Mouse (Mus musculus): ENCODE measurements around the gene St7. TPM values are rescaled to one million over a fixed set of nuclear protein-coding genes. Genes with fewer than 3 reads are reported as not detected.

St7 gene
- polyA plus RNA-seq, 2 experiments, result 29.7 to 33.0 TPM

DNA sequence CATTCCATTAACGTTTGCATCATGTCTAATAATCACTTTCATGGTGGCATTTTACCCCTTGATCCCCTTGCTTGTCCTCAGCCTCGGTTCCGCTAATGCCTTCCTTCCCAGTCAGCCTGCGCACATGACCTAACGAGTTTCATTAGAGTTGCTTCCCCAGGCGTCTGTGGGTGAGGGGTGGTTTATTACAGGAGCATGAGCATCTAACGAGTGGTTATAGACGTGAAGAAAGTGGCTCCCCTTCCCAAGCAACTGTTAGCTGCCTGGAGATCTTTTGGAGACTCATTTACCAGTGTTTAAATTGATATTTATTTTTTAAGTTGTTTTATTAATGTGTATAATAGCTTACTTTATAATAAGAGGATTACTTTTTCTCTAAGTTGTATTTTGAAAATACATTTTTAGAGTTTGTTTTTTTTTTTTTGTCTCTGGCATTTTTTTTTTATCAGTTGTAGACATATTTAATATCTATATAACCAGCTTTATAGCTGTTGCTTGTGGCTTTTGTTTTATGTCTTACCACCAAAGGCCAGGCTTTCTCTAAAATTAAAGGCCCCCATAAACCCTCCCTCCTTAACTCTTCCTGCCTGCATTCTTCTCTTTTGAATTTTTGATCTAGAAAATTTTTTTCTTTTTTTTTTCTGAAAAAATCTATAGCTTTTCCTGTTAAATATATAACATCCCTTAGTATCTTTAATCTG, 78.1 kb downstream of the St7 start:
- Histone ChIP-seq H3K4me3 (replicated peaks; ENCODE audit: low read length) (no peak overlapping the region), H3K9me3 (ENCODE audit: control insufficient read depth, low read length) (no peaks in the 10 kb centered on the region), H3K27me3 (ENCODE audit: control insufficient read depth, insufficient read depth, low read length) (no peaks in the 10 kb centered on the region), H3K4me1 (ENCODE audit: control insufficient read depth, insufficient read depth, low read length) (peaks cover 8% of the 10 kb centered on the region), H3K27ac (replicated peaks; ENCODE audit: low read depth, low read length) (no peak overlapping the region), H3K4me2 (replicated peaks; ENCODE audit: low read depth, low read length, severe bottlenecking) (peak overlapping the region; percentile 15; the same call in 1 of the 2 replicates), H3K9ac (ENCODE audit: low read depth, low read length, severe bottlenecking) (no peak overlapping the region), H3K36me3 (ENCODE audit: control insufficient read depth, insufficient read depth, low read length) (no peaks in the 10 kb centered on the region)
- DNase-seq (ENCODE audit: low spot score) (no peak), ATAC-seq (ENCODE audit: low FRiP score, low read depth) (no peak)
- TF ChIP-seq POLR2A (IDR thresholded peaks at IDR 0.05; ENCODE audit: borderline replicate concordance, extremely low read depth, insufficient read depth, insufficient read length), result no peak
- WGBS, result 7% methylated on average over 8 of the region's 8 CpGs

DNA sequence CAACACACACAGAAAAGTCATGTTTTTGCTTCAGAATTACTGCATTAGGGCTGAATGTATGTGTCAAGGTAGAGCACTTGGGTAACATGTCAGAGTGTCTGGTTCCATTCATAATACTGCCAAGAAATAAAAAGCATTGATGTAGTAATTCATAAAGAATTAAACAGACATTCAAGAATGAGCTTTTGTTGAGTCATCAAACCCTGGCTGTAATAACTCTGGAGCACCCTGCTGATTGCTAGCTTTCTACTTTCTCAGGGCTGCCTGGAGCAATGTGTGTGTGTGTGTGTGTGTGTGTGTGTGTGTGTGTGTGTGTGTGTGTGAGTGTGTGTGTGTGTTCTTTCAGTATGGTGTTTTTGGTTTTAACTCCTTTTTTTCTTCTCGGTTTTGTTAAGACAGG, 78.7 kb downstream of the St7 start:
- 50% methylated on average over 1 of the region's 1 CpGs for WGBS
- no peaks in the 10 kb centered on the region for H3K27me3 ChIP-seq (ENCODE audit: control insufficient read depth, insufficient read depth, low read length)
- peak; percentile 15; the same call in 1 of the 2 replicates for ATAC-seq (ENCODE audit: low FRiP score, low read depth)

GRCm38 (mm10) chr6:17772514-17772913, 79.8 kb downstream of the St7 start:
- H3K27ac ChIP-seq (replicated peaks; ENCODE audit: low read depth, low read length), result no peak overlapping the region
- H3K4me1 ChIP-seq (ENCODE audit: control insufficient read depth, insufficient read depth, low read length), result peaks cover 8% of the 10 kb centered on the region
- no peak overlapping the region for H3K4me2 ChIP-seq (replicated peaks; ENCODE audit: low read depth, low read length, severe bottlenecking)
- ATAC-seq (ENCODE audit: low FRiP score, low read depth), result no peak
- H3K9ac ChIP-seq (ENCODE audit: low read depth, low read length, severe bottlenecking), result no peak overlapping the region
- no peak overlapping the region for H3K4me3 ChIP-seq (replicated peaks; ENCODE audit: low read length)
- TF ChIP-seq POLR2A (IDR thresholded peaks at IDR 0.05; ENCODE audit: borderline replicate concordance, extremely low read depth, insufficient read depth, insufficient read length), result no peak
- no peaks in the 10 kb centered on the region for H3K36me3 ChIP-seq (ENCODE audit: control insufficient read depth, insufficient read depth, low read length)
- no peaks in the 10 kb centered on the region for H3K27me3 ChIP-seq (ENCODE audit: control insufficient read depth, insufficient read depth, low read length)
- DNase-seq (ENCODE audit: low spot score), result no peak
- H3K9me3 ChIP-seq (ENCODE audit: control insufficient read depth, low read length), result no peaks in the 10 kb centered on the region
- WGBS, result 77% methylated on average over 3 of the region's 3 CpGs

More for the DNA sequence above, 78.7 kb downstream of the St7 start:
- Histone ChIP-seq H3K4me3 (replicated peaks; ENCODE audit: low read length) (no peak overlapping the region), H3K4me1 (ENCODE audit: control insufficient read depth, insufficient read depth, low read length) (peaks cover 8% of the 10 kb centered on the region), H3K36me3 (ENCODE audit: control insufficient read depth, insufficient read depth, low read length) (no peaks in the 10 kb centered on the region), H3K9me3 (ENCODE audit: control insufficient read depth, low read length) (no peaks in the 10 kb centered on the region), H3K9ac (ENCODE audit: low read depth, low read length, severe bottlenecking) (no peak overlapping the region), H3K27ac (replicated peaks; ENCODE audit: low read depth, low read length) (no peak overlapping the region), H3K4me2 (replicated peaks; ENCODE audit: low read depth, low read length, severe bottlenecking) (no peak overlapping the region)
- no peak for TF ChIP-seq POLR2A (IDR thresholded peaks at IDR 0.05; ENCODE audit: borderline replicate concordance, extremely low read depth, insufficient read depth, insufficient read length)
- DNase-seq (ENCODE audit: low spot score), result no peak

GRCm38 (mm10) chr6:17776041-17776440, 83.3 kb downstream of the St7 start:
- ATAC-seq (ENCODE audit: low FRiP score, low read depth) (no peak), DNase-seq (ENCODE audit: low spot score) (no peak)
- H3K9ac ChIP-seq (ENCODE audit: low read depth, low read length, severe bottlenecking), result no peak overlapping the region
- no peak overlapping the region for H3K4me3 ChIP-seq (replicated peaks; ENCODE audit: low read length)
- no peaks in the 10 kb centered on the region for H3K9me3 ChIP-seq (ENCODE audit: control insufficient read depth, low read length)
- H3K36me3 ChIP-seq (ENCODE audit: control insufficient read depth, insufficient read depth, low read length), result no peaks in the 10 kb centered on the region
- H3K4me1 ChIP-seq (ENCODE audit: control insufficient read depth, insufficient read depth, low read length), result peaks cover 2% of the 10 kb centered on the region
- no peak overlapping the region for H3K4me2 ChIP-seq (replicated peaks; ENCODE audit: low read depth, low read length, severe bottlenecking)
- TF ChIP-seq POLR2A (IDR thresholded peaks at IDR 0.05; ENCODE audit: borderline replicate concordance, extremely low read depth, insufficient read depth, insufficient read length), result no peak
- no peaks in the 10 kb centered on the region for H3K27me3 ChIP-seq (ENCODE audit: control insufficient read depth, insufficient read depth, low read length)
- H3K27ac ChIP-seq (replicated peaks; ENCODE audit: low read depth, low read length), result no peak overlapping the region
- 45% methylated on average over 7 of the region's 7 CpGs for WGBS

DNA sequence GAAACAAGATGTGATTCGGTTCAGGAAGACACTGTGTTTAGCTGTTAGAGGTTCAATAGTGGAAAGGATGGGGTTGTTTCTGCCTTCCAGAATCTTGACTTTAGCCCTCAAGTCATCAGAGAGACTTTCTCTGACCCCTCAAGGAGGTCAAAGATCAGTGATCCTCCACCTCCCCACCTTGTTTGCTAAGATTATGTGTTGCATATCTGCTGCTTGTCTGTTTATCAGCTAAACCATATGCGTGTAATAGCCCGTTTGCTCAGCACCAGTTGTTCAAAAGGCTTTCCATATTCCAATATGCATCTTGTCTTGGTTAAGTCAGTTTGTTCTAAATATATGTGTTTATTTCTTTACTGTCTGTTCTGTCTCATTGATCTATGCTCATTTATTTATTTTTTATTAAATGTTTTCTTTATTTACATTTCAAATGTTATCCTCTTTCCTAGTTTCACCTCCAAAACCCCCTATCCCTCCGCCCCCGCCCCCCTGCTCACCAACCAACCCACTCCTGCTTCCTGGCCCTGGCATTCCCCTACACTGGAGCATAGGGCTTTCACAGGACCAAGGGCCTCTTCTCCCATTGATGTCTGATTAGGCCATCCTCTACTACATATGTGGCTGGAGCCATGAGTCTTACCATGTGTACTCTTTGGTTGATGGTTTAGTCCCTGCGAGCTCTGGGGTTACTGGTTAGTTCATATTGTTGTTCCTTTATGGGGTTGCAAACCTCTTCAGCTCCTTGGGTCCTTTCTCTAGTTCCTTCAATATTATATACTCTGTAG, 84.5 kb downstream of the St7 start:
- no peak overlapping the region for H3K27ac ChIP-seq (replicated peaks; ENCODE audit: low read depth, low read length)
- no peak overlapping the region for H3K9ac ChIP-seq (ENCODE audit: low read depth, low read length, severe bottlenecking)
- 93% methylated on average over 6 of the region's 6 CpGs for WGBS
- TF ChIP-seq POLR2A (IDR thresholded peaks at IDR 0.05; ENCODE audit: borderline replicate concordance, extremely low read depth, insufficient read depth, insufficient read length), result no peak
- H3K4me1 ChIP-seq (ENCODE audit: control insufficient read depth, insufficient read depth, low read length), result peaks cover 2% of the 10 kb centered on the region; the same call in 1 of the 2 replicates
- H3K9me3 ChIP-seq (ENCODE audit: control insufficient read depth, low read length), result no peaks in the 10 kb centered on the region
- DNase-seq (ENCODE audit: low spot score), result no peak
- H3K4me2 ChIP-seq (replicated peaks; ENCODE audit: low read depth, low read length, severe bottlenecking), result no peak overlapping the region
- H3K27me3 ChIP-seq (ENCODE audit: control insufficient read depth, insufficient read depth, low read length), result no peaks in the 10 kb centered on the region
- ATAC-seq (ENCODE audit: low FRiP score, low read depth), result no peak
- H3K36me3 ChIP-seq (ENCODE audit: control insufficient read depth, insufficient read depth, low read length), result no peaks in the 10 kb centered on the region
- no peak overlapping the region for H3K4me3 ChIP-seq (replicated peaks; ENCODE audit: low read length)

Data from limb, embryonic 14.5 days (tissue).